Mouse (Mus musculus) ES-E14 (cell line): ENCODE data around the gene Mest.

Experiments
- HCFC1 ChIP-seq: IDR thresholded peaks from 2 replicates; pipeline ENCODE4 v1.6.1; 2012; ENCODE audit warnings: low read length, inconsistent platforms, borderline replicate concordance; ENCODE audit not compliant: insufficient read depth
- MAFK ChIP-seq: IDR thresholded peaks from 2 replicates; pipeline ENCODE4 v1.6.1; 2014; ENCODE audit warnings: mild to moderate bottlenecking, low read depth, low read length, inconsistent platforms; ENCODE audit not compliant: insufficient read depth
- ZC3H11A ChIP-seq: IDR thresholded peaks from 2 replicates; pipeline ENCODE4 v1.6.1; 2012; ENCODE audit warnings: low read depth, mild to moderate bottlenecking, inconsistent platforms, low read length, borderline replicate concordance
- ZNF384 ChIP-seq: IDR thresholded peaks from 2 replicates; pipeline ENCODE4 v1.6.1; 2012; ENCODE audit warnings: low read depth, low read length, inconsistent platforms

- TF ChIP-seq MAFK (no peak), ZC3H11A (no peak), ZNF384 (no peak), HCFC1 (no peak)
These were observed 10.9 kb upstream of the Mest start for GRCm38 (mm10) chr6:30712484-30712883.
